Mouse (Mus musculus): ENCODE measurements at regions not wholly inside any gene's neighbourhood (a gene's known extent, or its start where the extent isn't known, plus 50 kb on each side); places are given as distances from the start of the nearest gene placed in this dataset.

DNA sequence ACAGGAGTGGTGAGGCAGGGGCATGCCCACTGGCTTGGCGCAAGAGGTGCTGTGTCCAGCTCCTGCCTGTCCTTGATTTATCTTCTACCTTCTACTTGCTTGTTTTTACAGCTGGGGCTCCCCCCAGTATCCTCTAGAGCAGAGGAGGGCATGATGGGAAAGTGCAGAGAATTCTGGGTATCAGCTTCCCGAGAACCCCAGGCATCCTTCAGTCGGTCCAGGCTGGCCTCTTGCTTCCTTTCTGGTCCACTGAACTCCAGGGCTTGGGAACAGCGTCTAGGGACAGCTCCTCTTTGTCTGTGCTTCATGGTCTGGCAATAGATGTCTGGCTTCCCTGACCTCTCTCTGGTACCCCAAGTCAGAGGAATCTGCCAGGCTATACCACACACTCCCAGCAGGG is 247.9 kb downstream of the Tle3 start:
- no peak for ATAC-seq (ENCODE audit: low FRiP score)
- H3K4me1 ChIP-seq (ENCODE audit: control insufficient read depth, insufficient read depth, low read length), result peaks cover 15% of the 10 kb centered on the region
- 33% methylated on average over 4 of the region's 4 CpGs for whole genome bisulfite sequencing
- no peaks in the 10 kb centered on the region for H3K27me3 ChIP-seq (ENCODE audit: control insufficient read depth, insufficient read depth, low read length)
- no peak for DNase-seq (ENCODE audit: low spot score, missing footprints)
- H3K9me3 ChIP-seq (ENCODE audit: control insufficient read depth, low read length), result no peaks in the 10 kb centered on the region
- no peak overlapping the region for H3K9ac ChIP-seq (ENCODE audit: low read length)
- H3K27ac ChIP-seq (ENCODE audit: low read depth, low read length), result no peak overlapping the region
- H3K36me3 ChIP-seq (ENCODE audit: control insufficient read depth, insufficient read depth, low read length), result no peaks in the 10 kb centered on the region
- no peak overlapping the region for H3K4me2 ChIP-seq
- H3K4me3 ChIP-seq (ENCODE audit: low read depth, low read length), result no peak overlapping the region

DNA sequence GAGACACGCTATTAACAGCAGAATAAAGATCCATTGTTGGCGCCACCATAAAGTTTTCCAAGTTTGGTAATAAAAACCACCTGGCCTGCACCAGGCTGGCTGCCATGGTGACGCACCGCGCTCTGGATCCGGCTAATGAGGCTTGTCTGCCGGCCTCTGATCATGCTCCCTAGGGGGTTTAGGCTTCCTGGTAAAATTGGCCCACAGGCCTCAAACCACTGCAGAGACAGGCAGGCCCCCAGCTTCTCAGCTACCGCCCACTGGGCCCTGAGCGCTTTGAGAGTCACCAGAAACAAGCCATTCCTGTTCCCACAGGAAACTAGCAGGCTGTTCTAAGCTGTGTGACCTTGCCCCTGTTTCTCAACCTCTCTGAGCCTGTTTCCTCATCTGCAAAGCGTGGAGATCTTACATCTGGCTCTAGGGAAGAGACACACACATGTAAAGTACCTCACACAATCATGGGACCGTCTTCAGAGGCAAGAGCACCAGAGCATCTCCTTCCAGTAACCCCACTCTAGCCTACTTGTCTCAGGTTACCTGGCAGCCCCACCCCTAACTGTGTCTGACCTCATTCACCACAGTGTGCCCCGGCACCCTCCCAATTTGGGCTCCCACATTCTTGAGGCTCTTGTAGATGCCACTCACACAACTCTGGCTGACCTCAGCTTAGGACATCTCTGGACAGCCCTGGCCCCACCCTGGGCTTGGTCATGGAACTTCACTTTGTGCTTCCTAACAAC is 246.5 kb downstream of the Tle3 start:
- Histone ChIP-seq H3K4me2 (no peak overlapping the region), H3K9me3 (ENCODE audit: control insufficient read depth, low read length) (no peaks in the 10 kb centered on the region), H3K9ac (ENCODE audit: low read length) (no peak overlapping the region), H3K27ac (ENCODE audit: low read depth, low read length) (no peak overlapping the region), H3K4me1 (ENCODE audit: control insufficient read depth, insufficient read depth, low read length) (peaks cover 13% of the 10 kb centered on the region), H3K27me3 (ENCODE audit: control insufficient read depth, insufficient read depth, low read length) (no peaks in the 10 kb centered on the region), H3K4me3 (ENCODE audit: low read depth, low read length) (no peak overlapping the region), H3K36me3 (ENCODE audit: control insufficient read depth, insufficient read depth, low read length) (no peaks in the 10 kb centered on the region)
- ATAC-seq (ENCODE audit: low FRiP score), result no peak
- WGBS, result 42% methylated on average over 12 of the region's 12 CpGs
- DNase-seq (ENCODE audit: low spot score, missing footprints), result no peak

DNA sequence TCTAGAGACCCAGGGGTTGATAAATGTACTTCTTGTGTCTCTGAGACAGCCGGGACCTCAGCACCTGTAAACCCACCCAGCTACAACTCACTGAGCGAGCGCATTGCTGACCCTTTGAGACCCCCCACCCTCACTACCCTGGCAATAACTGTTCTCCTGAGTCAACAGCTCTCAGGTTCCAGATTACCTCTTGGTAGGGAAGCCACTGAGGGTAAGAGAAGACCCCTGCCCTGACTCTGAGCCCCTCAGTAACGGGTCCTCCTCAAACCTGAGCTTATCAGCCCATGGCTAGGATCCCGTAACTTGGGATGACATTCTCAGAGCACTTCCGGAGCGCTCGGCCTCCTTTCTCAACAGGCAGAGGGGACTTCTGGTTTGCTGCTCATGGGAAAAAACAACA is 245.8 kb downstream of the Tle3 start:
- Histone ChIP-seq H3K27me3 (ENCODE audit: control insufficient read depth, insufficient read depth, low read length) (no peaks in the 10 kb centered on the region), H3K4me3 (ENCODE audit: low read depth, low read length) (no peak overlapping the region), H3K27ac (ENCODE audit: low read depth, low read length) (no peak overlapping the region), H3K4me2 (no peak overlapping the region), H3K36me3 (ENCODE audit: control insufficient read depth, insufficient read depth, low read length) (no peaks in the 10 kb centered on the region), H3K4me1 (ENCODE audit: control insufficient read depth, insufficient read depth, low read length) (peaks cover 12% of the 10 kb centered on the region), H3K9ac (ENCODE audit: low read length) (no peak overlapping the region), H3K9me3 (ENCODE audit: control insufficient read depth, low read length) (no peaks in the 10 kb centered on the region)
- WGBS, result 75% methylated on average over 8 of the region's 8 CpGs
- ATAC-seq (ENCODE audit: low FRiP score) (no peak), DNase-seq (ENCODE audit: low spot score, missing footprints) (no peak)

DNA sequence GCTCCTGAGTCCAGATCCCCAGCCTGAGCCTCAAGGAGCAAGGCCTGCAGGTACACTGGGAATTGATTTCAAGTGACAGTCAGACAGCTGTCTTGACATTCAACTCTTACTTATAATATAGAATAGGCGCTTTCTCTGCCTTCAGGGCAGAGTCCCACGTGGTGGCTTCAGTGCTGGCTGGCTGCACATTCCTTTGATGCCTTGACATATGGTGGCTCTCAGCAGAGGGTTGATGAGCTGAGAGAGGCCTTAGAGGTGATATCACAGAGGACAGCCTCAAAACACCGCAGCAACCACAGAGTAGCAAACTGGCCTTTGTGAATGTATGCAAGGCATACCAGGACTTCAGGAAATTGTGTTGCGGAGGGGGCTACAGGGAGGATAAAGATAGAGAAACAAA is 243.4 kb downstream of the Tle3 start:
- no peak for ATAC-seq (ENCODE audit: low FRiP score)
- no peak overlapping the region for H3K4me3 ChIP-seq (ENCODE audit: low read depth, low read length)
- no peak overlapping the region for H3K4me2 ChIP-seq
- H3K27ac ChIP-seq (ENCODE audit: low read depth, low read length), result no peak overlapping the region
- H3K36me3 ChIP-seq (ENCODE audit: control insufficient read depth, insufficient read depth, low read length), result no peaks in the 10 kb centered on the region
- peaks cover 5% of the 10 kb centered on the region; the same call in 1 of the 2 replicates for H3K4me1 ChIP-seq (ENCODE audit: control insufficient read depth, insufficient read depth, low read length)
- no peak for DNase-seq (ENCODE audit: low spot score, missing footprints)
- no peaks in the 10 kb centered on the region for H3K27me3 ChIP-seq (ENCODE audit: control insufficient read depth, insufficient read depth, low read length)
- no peaks in the 10 kb centered on the region for H3K9me3 ChIP-seq (ENCODE audit: control insufficient read depth, low read length)
- H3K9ac ChIP-seq (ENCODE audit: low read length), result no peak overlapping the region
- WGBS, result 75% methylated on average over 4 of the region's 4 CpGs

DNA sequence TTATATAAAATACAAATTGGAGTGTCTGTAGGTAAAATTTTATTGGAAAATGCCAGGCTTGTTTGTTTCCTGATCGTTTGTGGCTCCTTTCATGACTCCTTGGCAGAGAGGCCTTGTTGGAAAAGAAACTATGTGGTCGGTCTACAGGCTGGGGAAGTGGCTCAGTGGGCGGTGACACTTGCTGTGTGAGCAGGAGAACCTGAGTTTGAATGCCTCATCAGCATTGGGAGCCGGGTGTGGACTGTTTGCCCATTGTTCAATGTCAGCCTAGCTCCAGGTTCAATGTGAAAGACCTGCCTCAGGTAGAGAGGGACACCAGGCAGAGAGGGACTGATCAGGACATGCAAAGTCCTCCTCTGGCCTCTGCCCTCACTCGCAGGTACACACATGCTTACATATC is 235.4 kb downstream of the Tle3 start:
- ATAC-seq (ENCODE audit: low FRiP score), result no peak
- 83% methylated on average over 5 of the region's 5 CpGs for WGBS
- H3K27ac ChIP-seq (ENCODE audit: low read depth, low read length), result no peak overlapping the region

DNA sequence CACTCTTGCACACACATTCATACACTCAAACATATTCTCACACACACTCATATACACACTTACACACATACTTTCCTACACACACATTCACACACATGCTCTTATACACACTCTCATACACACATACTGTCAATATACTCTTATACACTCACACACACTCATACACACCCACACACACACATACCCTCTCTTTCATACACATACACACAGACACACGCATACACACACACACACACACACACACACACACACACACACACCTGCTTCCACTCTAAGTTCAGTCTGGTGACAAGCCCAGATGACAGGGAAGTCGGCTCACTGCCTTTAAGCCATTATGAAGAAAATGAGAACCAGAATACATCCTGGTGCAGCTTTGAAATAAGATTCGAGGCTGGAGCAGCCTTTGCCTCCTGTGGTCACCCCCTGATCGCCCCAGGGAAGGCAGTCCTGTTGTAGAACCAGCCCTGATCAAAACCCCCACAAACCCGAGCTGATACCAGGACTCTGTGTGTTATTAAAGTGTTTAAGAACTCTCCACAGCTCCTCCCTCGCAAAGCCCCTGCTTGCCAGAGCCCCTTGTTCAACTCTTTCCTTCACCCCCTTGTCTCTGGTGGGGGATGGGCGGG is 230.3 kb downstream of the Tle3 start:
- Histone ChIP-seq H3K4me3 (ENCODE audit: low read depth, low read length) (no peak overlapping the region), H3K27me3 (ENCODE audit: control insufficient read depth, insufficient read depth, low read length) (no peaks in the 10 kb centered on the region; the same call in 1 of the 2 replicates), H3K27ac (ENCODE audit: low read depth, low read length) (no peak overlapping the region), H3K9me3 (ENCODE audit: control insufficient read depth, low read length) (no peaks in the 10 kb centered on the region), H3K36me3 (ENCODE audit: control insufficient read depth, insufficient read depth, low read length) (no peaks in the 10 kb centered on the region), H3K4me1 (ENCODE audit: control insufficient read depth, insufficient read depth, low read length) (0 out of 2 replicates have a peak, but pooled peaks cover 3% of the 10 kb centered on the region), H3K9ac (ENCODE audit: low read length) (no peak overlapping the region), H3K4me2 (no peak overlapping the region)
- no peak for ATAC-seq (ENCODE audit: low FRiP score)
- 56% methylated on average over 7 of the region's 7 CpGs for WGBS
- no peak for DNase-seq (ENCODE audit: low spot score, missing footprints)

More for the DNA sequence above, 235.4 kb downstream of the Tle3 start:
- Histone ChIP-seq H3K9ac (ENCODE audit: low read length) (no peak overlapping the region), H3K4me2 (no peak overlapping the region), H3K4me3 (ENCODE audit: low read depth, low read length) (no peak overlapping the region), H3K36me3 (ENCODE audit: control insufficient read depth, insufficient read depth, low read length) (no peaks in the 10 kb centered on the region), H3K27me3 (ENCODE audit: control insufficient read depth, insufficient read depth, low read length) (no peaks in the 10 kb centered on the region; the same call in 1 of the 2 replicates), H3K4me1 (ENCODE audit: control insufficient read depth, insufficient read depth, low read length) (0 out of 2 replicates have a peak, but pooled peaks cover 3% of the 10 kb centered on the region), H3K9me3 (ENCODE audit: control insufficient read depth, low read length) (no peaks in the 10 kb centered on the region)
- no peak for DNase-seq (ENCODE audit: low spot score, missing footprints)

DNA sequence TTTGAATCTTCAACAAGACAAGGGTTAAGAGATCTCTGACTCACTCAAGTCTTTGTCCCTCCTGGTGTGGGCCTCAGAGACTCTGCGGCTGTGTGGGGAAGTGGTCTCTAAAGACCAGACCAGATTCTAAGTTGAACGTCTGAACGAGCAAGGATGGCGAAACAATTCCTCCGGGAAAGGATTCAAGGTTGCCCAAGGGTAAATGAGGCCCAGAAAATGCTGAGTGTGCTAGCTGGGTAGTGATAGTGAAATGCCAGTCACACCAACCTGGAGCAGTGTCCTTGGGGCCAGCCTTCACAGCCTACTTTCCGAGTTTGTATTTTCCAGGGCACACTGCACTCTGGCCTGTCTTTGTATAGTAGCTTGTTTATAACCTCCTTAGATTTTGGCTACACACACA is 229.7 kb downstream of the Tle3 start:
- H3K4me2 ChIP-seq, result no peak overlapping the region
- no peaks in the 10 kb centered on the region for H3K9me3 ChIP-seq (ENCODE audit: control insufficient read depth, low read length)
- peaks cover 7% of the 10 kb centered on the region; the same call in 1 of the 2 replicates for H3K4me1 ChIP-seq (ENCODE audit: control insufficient read depth, insufficient read depth, low read length)
- DNase-seq (ENCODE audit: low spot score, missing footprints), result no peak
- no peak for ATAC-seq (ENCODE audit: low FRiP score)
- no peak overlapping the region for H3K4me3 ChIP-seq (ENCODE audit: low read depth, low read length)
- H3K36me3 ChIP-seq (ENCODE audit: control insufficient read depth, insufficient read depth, low read length), result no peaks in the 10 kb centered on the region
- H3K9ac ChIP-seq (ENCODE audit: low read length), result no peak overlapping the region
- H3K27ac ChIP-seq (ENCODE audit: low read depth, low read length), result no peak overlapping the region
- H3K27me3 ChIP-seq (ENCODE audit: control insufficient read depth, insufficient read depth, low read length), result no peaks in the 10 kb centered on the region; the same call in 1 of the 2 replicates
- WGBS, result 89% methylated on average over 6 of the region's 6 CpGs

DNA sequence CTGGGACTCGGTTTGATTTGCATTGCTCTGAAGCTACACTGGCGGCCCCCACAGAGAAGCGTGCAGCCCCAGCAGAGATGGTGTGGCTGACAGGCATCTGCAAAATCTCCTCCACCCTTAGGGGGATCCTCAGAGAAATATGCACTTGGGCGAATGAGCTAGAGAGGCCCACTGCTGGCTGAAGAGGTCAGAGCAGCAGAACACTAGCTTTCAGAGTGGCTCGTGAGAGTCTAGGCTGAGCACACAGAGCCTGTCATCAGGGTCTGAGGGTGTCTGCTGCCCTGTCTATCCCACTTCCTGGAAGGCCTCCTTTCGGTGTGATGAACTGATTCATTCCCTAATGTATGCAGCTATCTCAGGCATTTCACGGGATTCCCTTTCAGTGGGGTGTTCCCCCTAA is 225.1 kb downstream of the Tle3 start:
- 31% methylated on average over 7 of the region's 7 CpGs for WGBS
- Histone ChIP-seq H3K4me3 (ENCODE audit: low read depth, low read length) (no peak overlapping the region), H3K27ac (ENCODE audit: low read depth, low read length) (no peak overlapping the region), H3K9me3 (ENCODE audit: control insufficient read depth, low read length) (no peaks in the 10 kb centered on the region), H3K9ac (ENCODE audit: low read length) (no peak overlapping the region), H3K4me1 (ENCODE audit: control insufficient read depth, insufficient read depth, low read length) (peaks cover 5% of the 10 kb centered on the region; the same call in 1 of the 2 replicates), H3K4me2 (no peak overlapping the region), H3K27me3 (ENCODE audit: control insufficient read depth, insufficient read depth, low read length) (no peaks in the 10 kb centered on the region), H3K36me3 (ENCODE audit: control insufficient read depth, insufficient read depth, low read length) (no peaks in the 10 kb centered on the region)
- DNase-seq (ENCODE audit: low spot score, missing footprints), result no peak
- ATAC-seq (ENCODE audit: low FRiP score), result no peak

DNA sequence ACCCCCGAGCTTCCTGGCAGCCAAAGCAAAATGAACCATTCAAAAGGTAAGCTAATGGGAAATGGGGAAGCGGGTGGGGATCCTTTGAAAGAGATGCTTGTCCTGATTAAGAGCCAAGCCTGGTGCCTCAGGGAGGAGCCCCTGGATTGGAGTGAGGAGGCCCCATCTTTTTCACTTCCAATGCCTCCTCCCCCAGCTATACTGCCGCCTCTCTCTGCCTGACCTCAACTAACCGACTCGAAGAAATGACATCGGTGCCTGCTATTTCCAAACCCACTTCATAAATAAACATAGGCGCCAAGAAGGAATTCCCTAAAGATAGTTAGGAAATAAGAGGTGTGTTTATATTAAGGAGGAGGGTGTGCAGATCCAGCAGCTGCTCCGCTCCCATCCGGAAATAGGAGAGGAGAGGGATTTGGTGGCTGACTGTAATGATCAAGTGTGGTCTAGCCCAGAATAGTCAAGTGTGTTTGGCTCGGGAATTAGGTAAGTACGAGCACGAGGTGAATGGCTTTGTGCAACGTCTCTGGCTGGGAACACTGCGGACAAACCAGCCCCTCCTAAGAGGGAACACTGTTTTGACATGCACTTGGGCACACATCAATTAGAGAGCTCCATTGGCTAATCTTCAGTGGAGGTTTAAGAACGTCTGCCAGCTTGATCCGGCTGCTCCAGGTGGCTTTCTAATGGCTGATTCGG is 224.4 kb downstream of the Tle3 start:
- no peak for ATAC-seq (ENCODE audit: low FRiP score)
- Histone ChIP-seq H3K27me3 (ENCODE audit: control insufficient read depth, insufficient read depth, low read length) (no peaks in the 10 kb centered on the region), H3K9ac (ENCODE audit: low read length) (no peak overlapping the region), H3K36me3 (ENCODE audit: control insufficient read depth, insufficient read depth, low read length) (no peaks in the 10 kb centered on the region), H3K4me3 (ENCODE audit: low read depth, low read length) (no peak overlapping the region), H3K4me1 (ENCODE audit: control insufficient read depth, insufficient read depth, low read length) (peaks cover 5% of the 10 kb centered on the region; the same call in 1 of the 2 replicates), H3K9me3 (ENCODE audit: control insufficient read depth, low read length) (no peaks in the 10 kb centered on the region), H3K27ac (ENCODE audit: low read depth, low read length) (no peak overlapping the region), H3K4me2 (no peak overlapping the region)
- 57% methylated on average over 17 of the region's 17 CpGs for WGBS
- DNase-seq (ENCODE audit: low spot score, missing footprints), result no peak
